Mouse (Mus musculus): Measurements from ENCODE around the gene Cacng7. TPM values are rescaled to one million over a fixed set of nuclear protein-coding genes. Genes with fewer than 3 reads are reported as not detected.

The Cacng7 gene
- polyA plus RNA-seq, 1 experiment from 2014 or later: 1.9 TPM

Small RNA genes lying within 50 kb of the gene (microRNA-seq; reads per million reads assigned to microRNA genes)
- gene Gm23450: 10.7 reads per million, percentile 40 among the genes with 10 or more reads in this experiment

Other genes with a start within 250 kb of the Cacng7 start
- gene AU018091, start 163.8 kb upstream of the Cacng7 start, polyA plus RNA-seq (2014; fragmentation: Nextera tagmentation; extraction: Ambion mirVana): not detected in 2 replicates
- 0.07 TPM in 1 of 2 replicates, not detected in the other for gene Nlrp12, start 83.2 kb upstream of the Cacng7 start, polyA plus RNA-seq (2014; fragmentation: Nextera tagmentation; extraction: Ambion mirVana)
- 182 and 192 TPM in 2 replicates for gene Myadm, start 43.9 kb upstream of the Cacng7 start, polyA plus RNA-seq (2014; fragmentation: Nextera tagmentation; extraction: Ambion mirVana)
- gene Prkcg, start 43.8 kb upstream of the Cacng7 start, polyA plus RNA-seq (2014; fragmentation: Nextera tagmentation; extraction: Ambion mirVana): 0.36 and 0.70 TPM in 2 replicates
- 2.5 and 3.1 TPM in 2 replicates for gene Cacng8, start 57.7 kb downstream of the Cacng7 start, polyA plus RNA-seq (2014; fragmentation: Nextera tagmentation; extraction: Ambion mirVana)
- gene Cacng6, start 91.2 kb downstream of the Cacng7 start, polyA plus RNA-seq (2014; fragmentation: Nextera tagmentation; extraction: Ambion mirVana): 0.13 TPM in 1 of 2 replicates, not detected in the other
- gene Tarm1, start 169.7 kb downstream of the Cacng7 start, polyA plus RNA-seq (2014; fragmentation: Nextera tagmentation; extraction: Ambion mirVana): 0.16 TPM in 1 of 2 replicates, not detected in the other